Mouse (Mus musculus) small intestine, adult 2 months (tissue): Measurements from ENCODE around the gene Lrrc8e.
"Not testable (repeated sequence)": the region's sequence is repeated elsewhere in the genome, so short reads cannot be mapped to it uniquely, and the experiment has no call there.

ENCODE experiments used
- CTCF ChIP-seq: fragments of 200-500 bp; IDR thresholded peaks from 2 replicates; pipeline ENCODE4 v1.5.1; 2012; ENCODE audit warnings: low read depth, mild to moderate bottlenecking, control low read depth, inconsistent platforms, low read length, moderate library complexity, mixed read lengths; ENCODE audit not compliant: insufficient replicate concordance, insufficient read length; ENCODE audit errors: extremely low read depth
- POLR2A ChIP-seq: fragments of 200-500 bp; IDR thresholded peaks from 2 replicates; pipeline ENCODE4 v1.6.1; 2012; ENCODE audit warnings: low read depth, mild to moderate bottlenecking, control low read depth, inconsistent platforms, low read length, moderate library complexity

DNA sequence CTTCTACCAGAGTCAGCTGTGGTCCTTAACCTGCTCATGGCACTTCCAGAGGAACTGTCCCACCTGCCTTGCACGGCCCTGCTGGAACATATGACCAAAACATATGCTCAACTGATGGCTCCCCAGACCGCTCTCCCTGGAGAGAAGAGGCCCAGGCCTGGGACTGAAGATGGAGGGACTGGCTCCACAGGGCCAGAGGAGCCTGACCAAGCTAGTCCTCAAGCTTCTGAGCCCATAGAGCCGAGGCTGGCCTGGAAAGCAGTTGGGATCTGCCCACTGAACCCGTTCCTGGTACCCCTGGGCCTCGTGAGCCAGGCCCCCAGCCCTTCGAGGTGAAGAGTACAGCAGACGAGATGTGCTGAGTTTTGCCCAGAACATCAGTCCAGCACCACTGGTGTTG, 28.8 kb downstream of the Lrrc8e start:
- not testable (repeated sequence) for TF ChIP-seq CTCF, POLR2A
